ENCODE assay signal across 8 mouse cellular contexts in the genomic region with DNA sequence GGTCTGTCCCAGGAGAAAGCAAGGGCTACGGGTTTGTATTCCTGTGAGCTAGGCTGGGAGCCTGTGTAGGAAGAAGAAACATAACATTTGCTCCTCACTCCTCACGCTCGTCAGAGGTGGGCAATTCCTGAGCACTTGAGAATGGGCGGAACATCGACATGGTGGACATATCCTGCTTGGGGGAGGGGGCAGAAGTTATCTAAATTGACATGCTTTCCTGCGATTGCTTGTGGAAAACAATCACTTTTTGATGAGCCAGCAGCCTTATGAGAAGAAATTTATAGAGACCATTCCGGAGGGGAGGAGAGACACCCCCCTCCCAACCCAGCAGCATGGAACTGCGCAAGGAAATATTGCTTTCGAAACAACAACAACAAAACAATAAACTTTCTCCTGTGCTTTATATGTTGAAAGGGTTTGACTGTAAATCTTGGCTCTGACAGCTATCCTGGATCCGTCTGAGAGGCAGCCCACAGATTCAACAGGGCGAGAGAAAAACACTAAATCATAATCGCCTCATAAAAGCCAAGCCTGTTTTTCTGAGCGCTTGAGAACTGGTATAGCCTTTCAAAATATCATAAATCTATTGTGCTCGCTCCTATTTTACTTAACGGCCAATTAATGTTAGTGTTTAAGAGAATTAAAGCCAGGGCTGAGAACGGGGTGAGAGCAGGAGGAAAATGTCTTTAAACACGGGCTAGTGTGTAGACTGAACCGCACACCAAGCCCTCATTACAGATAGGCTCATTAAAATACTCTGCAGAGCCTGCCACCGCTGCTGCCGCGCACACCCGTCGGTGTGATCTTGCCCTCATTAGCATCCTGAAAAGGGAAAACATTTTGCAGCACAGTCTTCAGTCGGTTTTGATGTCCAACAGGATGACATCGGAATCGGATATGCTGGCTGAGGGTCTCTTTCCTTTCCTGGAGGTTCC.
DNase-seq lines count a peak whose midpoint lies in the region; ATAC-seq and TF ChIP-seq lines count a peak whose summit lies in the region.

No protein-coding gene starts in this region.

- peaks cover 21% of the 10 kb centered on the region for H3K4me1 ChIP-seq in hindbrain, embryonic 13.5 days (replicated peaks)
- no peaks in the 10 kb centered on the region for H3K4me1 ChIP-seq in hindbrain, embryonic 11.5 days (replicated peaks; ENCODE audit: control insufficient read depth, insufficient read depth, low read length)
- H3K4me1 ChIP-seq in forebrain, embryonic 11.5 days (replicated peaks; ENCODE audit: control insufficient read depth, insufficient read depth, low read length), result peaks cover 13% of the 10 kb centered on the region
- peaks cover 7% of the 10 kb centered on the region; the same call in 1 of the 2 replicates for H3K4me1 ChIP-seq in hindbrain, embryonic 16.5 days (ENCODE audit: control insufficient read depth, insufficient read depth, low read depth, low read length)
- no peaks in the 10 kb centered on the region for H3K4me1 ChIP-seq in liver, postnatal 0 days (ENCODE audit: insufficient read depth)

- no peak for DNase-seq in hindbrain, embryonic 11.5 days (ENCODE audit: low spot score)
- peak; percentile 67 for DNase-seq in forebrain, embryonic 11.5 days (ENCODE audit: low spot score)
- DNase-seq in liver, postnatal 0 days, result no peak
- no peak for DNase-seq in thymus, postnatal 25 days
- no peak for DNase-seq in urinary bladder, adult 18-20 months (ENCODE audit: low spot score in 2 of 2)

- peaks cover 12% of the 10 kb centered on the region; the same call in 1 of the 2 replicates for H3K27me3 ChIP-seq in hindbrain, embryonic 13.5 days
- peaks cover 3% of the 10 kb centered on the region; the same call in 1 of the 2 replicates for H3K27me3 ChIP-seq in hindbrain, embryonic 11.5 days (ENCODE audit: control insufficient read depth, insufficient read depth, low read length)
- no peaks in the 10 kb centered on the region for H3K27me3 ChIP-seq in forebrain, embryonic 11.5 days (ENCODE audit: control insufficient read depth, insufficient read depth, low read length)
- H3K27me3 ChIP-seq in hindbrain, embryonic 16.5 days (replicated peaks; ENCODE audit: control insufficient read depth, insufficient read depth, low read length), result no peaks in the 10 kb centered on the region
- no peaks in the 10 kb centered on the region for H3K27me3 ChIP-seq in liver, postnatal 0 days (ENCODE audit: insufficient read depth, low read length)

- no peak overlapping the region for H3K27ac ChIP-seq in hindbrain, embryonic 13.5 days
- H3K27ac ChIP-seq in hindbrain, embryonic 11.5 days (ENCODE audit: low read depth, low read length), result no peak overlapping the region
- no peak overlapping the region for H3K27ac ChIP-seq in forebrain, embryonic 11.5 days (ENCODE audit: low read depth, low read length)
- H3K27ac ChIP-seq in hindbrain, embryonic 16.5 days (ENCODE audit: low read depth, low read length), result no peak overlapping the region
- H3K27ac ChIP-seq in liver, postnatal 0 days (ENCODE audit: low read depth), result 0 out of 2 replicates have a peak overlapping the region, but pooled peaks have one; percentile 5

- no peaks in the 10 kb centered on the region for H3K9me3 ChIP-seq in hindbrain, embryonic 13.5 days
- no peaks in the 10 kb centered on the region for H3K9me3 ChIP-seq in hindbrain, embryonic 11.5 days (ENCODE audit: control insufficient read depth, low read length)
- no peaks in the 10 kb centered on the region for H3K9me3 ChIP-seq in forebrain, embryonic 11.5 days (ENCODE audit: control insufficient read depth, low read length)
- H3K9me3 ChIP-seq in hindbrain, embryonic 16.5 days (ENCODE audit: control insufficient read depth, low read length), result no peaks in the 10 kb centered on the region
- no peaks in the 10 kb centered on the region for H3K9me3 ChIP-seq in liver, postnatal 0 days (ENCODE audit: low read length)

- no peak overlapping the region for H3K9ac ChIP-seq in hindbrain, embryonic 13.5 days
- H3K9ac ChIP-seq in hindbrain, embryonic 11.5 days (ENCODE audit: low read depth, low read length), result no peak overlapping the region
- no peak overlapping the region for H3K9ac ChIP-seq in forebrain, embryonic 11.5 days (ENCODE audit: low read length)
- no peak overlapping the region; the same call in 1 of the 2 replicates for H3K9ac ChIP-seq in hindbrain, embryonic 16.5 days (ENCODE audit: low read depth, low read length)
- H3K9ac ChIP-seq in liver, postnatal 0 days (replicated peaks), result no peak overlapping the region

- no peak for TF ChIP-seq CTCF in liver, postnatal 0 days (IDR thresholded peaks at IDR 0.05; ENCODE audit: low read depth)

- no peak for ATAC-seq in hindbrain, embryonic 13.5 days (ENCODE audit: low FRiP score)
- ATAC-seq in hindbrain, embryonic 11.5 days (ENCODE audit: low FRiP score), result no peak
- peak; percentile 61; the same call in 1 of the 2 replicates for ATAC-seq in forebrain, embryonic 11.5 days (replicated peaks; ENCODE audit: low FRiP score)
- peak; percentile 20; the same call in 1 of the 2 replicates for ATAC-seq in hindbrain, embryonic 16.5 days
- ATAC-seq in liver, postnatal 0 days, result 0 out of 2 replicates have a peak, but pooled peaks have one; percentile 19
- no peak for ATAC-seq in erythroblast, adult 5-6 weeks (replicated peaks; ENCODE audit: low FRiP score, poor library complexity, severe bottlenecking)

- WGBS in hindbrain, embryonic 13.5 days, result 56% methylated on average over 26 of the region's 26 CpGs
- WGBS in hindbrain, embryonic 11.5 days, result 72% methylated on average over 26 of the region's 26 CpGs
- 57% methylated on average over 26 of the region's 26 CpGs for WGBS in forebrain, embryonic 11.5 days
- WGBS in hindbrain, embryonic 16.5 days, result 47% methylated on average over 26 of the region's 26 CpGs
- WGBS in liver, postnatal 0 days (ENCODE audit: insufficient replicate concordance), result 40% methylated on average over 26 of the region's 26 CpGs

- H3K4me3 ChIP-seq in hindbrain, embryonic 13.5 days, result no peak overlapping the region
- H3K4me3 ChIP-seq in hindbrain, embryonic 11.5 days (ENCODE audit: low read depth, low read length), result no peak overlapping the region
- H3K4me3 ChIP-seq in forebrain, embryonic 11.5 days (ENCODE audit: low read depth, low read length), result no peak overlapping the region
- no peak overlapping the region; the same call in 1 of the 2 replicates for H3K4me3 ChIP-seq in hindbrain, embryonic 16.5 days (ENCODE audit: low read length)
- no peak overlapping the region for H3K4me3 ChIP-seq in liver, postnatal 0 days (ENCODE audit: low read depth, low read length)

- no peak; the same call in 1 of the 2 replicates for TF ChIP-seq EP300 in liver, postnatal 0 days (IDR thresholded peaks at IDR 0.05; ENCODE audit: low read depth)

- no peaks in the 10 kb centered on the region for H3K36me3 ChIP-seq in hindbrain, embryonic 13.5 days
- H3K36me3 ChIP-seq in hindbrain, embryonic 11.5 days (ENCODE audit: control insufficient read depth, insufficient read depth, low read length), result no peaks in the 10 kb centered on the region
- no peaks in the 10 kb centered on the region for H3K36me3 ChIP-seq in forebrain, embryonic 11.5 days (ENCODE audit: control insufficient read depth, insufficient read depth, low read length)
- H3K36me3 ChIP-seq in hindbrain, embryonic 16.5 days (ENCODE audit: control insufficient read depth, insufficient read depth, low read length), result no peaks in the 10 kb centered on the region
- no peaks in the 10 kb centered on the region for H3K36me3 ChIP-seq in liver, postnatal 0 days (replicated peaks; ENCODE audit: insufficient read depth, low read length)

- peak overlapping the region; percentile 31 for H3K4me2 ChIP-seq in hindbrain, embryonic 13.5 days
- H3K4me2 ChIP-seq in hindbrain, embryonic 11.5 days (replicated peaks; ENCODE audit: low read depth, low read length), result no peak overlapping the region
- no peak overlapping the region; the same call in 1 of the 2 replicates for H3K4me2 ChIP-seq in forebrain, embryonic 11.5 days (ENCODE audit: low read depth, low read length, severe bottlenecking)
- H3K4me2 ChIP-seq in hindbrain, embryonic 16.5 days (ENCODE audit: low read length), result peak overlapping the region; percentile 20; the same call in 1 of the 2 replicates
- H3K4me2 ChIP-seq in liver, postnatal 0 days (ENCODE audit: low read depth, low read length), result no peak overlapping the region

Comparison
In these comparisons a context has a peak if more than half of its experiments do, and no peak if none do; other contexts are left out.
1. ATAC-seq: peak in forebrain, embryonic 11.5 days (single experiment), hindbrain, embryonic 16.5 days (single experiment) and liver, postnatal 0 days (single experiment); none in hindbrain, embryonic 13.5 days (single experiment), hindbrain, embryonic 11.5 days (single experiment) and erythroblast, adult 5-6 weeks (single experiment).
2. H3K4me2 ChIP-seq: peak in hindbrain, embryonic 13.5 days (single experiment) and hindbrain, embryonic 16.5 days (single experiment); none in hindbrain, embryonic 11.5 days (single experiment), forebrain, embryonic 11.5 days (single experiment) and liver, postnatal 0 days (single experiment).